Mouse (Mus musculus) hindbrain, embryonic 12.5 days (tissue): Measurements from ENCODE around the gene Gm20852. TPM values are rescaled to one million over a fixed set of nuclear protein-coding genes. Genes with fewer than 3 reads are reported as not detected.
"Not testable (repeated sequence)": the region's sequence is repeated elsewhere in the genome, so short reads cannot be mapped to it uniquely, and the experiment has no call there.

ENCODE experiments used
- ATAC-seq: fragments of 200-750 bp; cut with Nextera tagmentation; 2 replicates; pipeline ENCODE4 v1.8.0; 2017; ENCODE audit warnings: moderate TSS enrichment; ENCODE audit not compliant: low FRiP score
- H3K27ac ChIP-seq: fragments of 300-500 bp; sonication (generic); 2 replicates; pipeline ENCODE4 v1.5.1; 2016; ENCODE audit warnings: mild to moderate bottlenecking
- H3K27me3 ChIP-seq: fragments of 300-500 bp; sonication (generic); 2 replicates; pipeline ENCODE4 v1.6.1; 2016; ENCODE audit warnings: mild to moderate bottlenecking
- H3K36me3 ChIP-seq: fragments of 300-500 bp; sonication (generic); 2 replicates; pipeline ENCODE4 v1.6.1; 2016; ENCODE audit warnings: mild to moderate bottlenecking
- H3K4me1 ChIP-seq: fragments of 300-500 bp; sonication (generic); 2 replicates; pipeline ENCODE4 v1.6.1; 2016
- H3K4me2 ChIP-seq: fragments of 300-500 bp; sonication (generic); replicated peaks from 2 replicates; pipeline ENCODE4 v1.6.1; 2016; ENCODE audit warnings: mild to moderate bottlenecking
- H3K4me3 ChIP-seq: fragments of 300-500 bp; sonication (generic); 2 replicates; pipeline ENCODE4 v1.5.1; 2016; ENCODE audit warnings: mild to moderate bottlenecking
- H3K9ac ChIP-seq: fragments of 300-500 bp; sonication (generic); 2 replicates; pipeline ENCODE4 v1.6.1; 2016; ENCODE audit warnings: mild to moderate bottlenecking, moderate library complexity
- H3K9me3 ChIP-seq: fragments of 300-500 bp; sonication (generic); replicated peaks from 2 replicates; pipeline ENCODE4 v1.6.1; 2016; ENCODE audit warnings: mild to moderate bottlenecking
- WGBS: fragments of 180-500 bp; shearing (Covaris S2); methylation state at CpG from one replicate; pipeline ENCODE4 v1.1.7; 2016; 5-methylcytosine and 5-hydroxymethylcytosine counted together
- polyA plus RNA-seq: library from polyadenylated mRNA; unstranded; fragments of >200 nt; fragmentation: Nextera tagmentation; extraction: Ambion mirVana; gene quantifications from 2 replicates; pipeline ENCODE4 v1.2.1, GENCODE M21; 2016

Gm20852 gene
- not detected in 2 replicates for polyA plus RNA-seq

GRCm38 (mm10) chrY:66742023-66742422, at the start of gene Gm20852:
Gene Gm20852, minus strand, starts transcription at chrY:66742123.
- not testable (repeated sequence) for H3K27me3 ChIP-seq, H3K27ac ChIP-seq, H3K4me3 ChIP-seq, H3K4me1 ChIP-seq, H3K9me3 ChIP-seq, H3K36me3 ChIP-seq, H3K9ac ChIP-seq, H3K4me2 ChIP-seq, ATAC-seq
- WGBS, result no CpG with 5 or more reads among the region's 4 CpGs
